Mouse (Mus musculus): ENCODE data around the gene Taar4. TPM values are rescaled to one million over a fixed set of nuclear protein-coding genes. Genes with fewer than 3 reads are reported as not detected.

Gene Taar4
- total RNA-seq (2021) (not detected), polyA plus RNA-seq (2012; rRNA removed) (not detected in 2 replicates)
- long read RNA-seq = 0 reads

DNA sequence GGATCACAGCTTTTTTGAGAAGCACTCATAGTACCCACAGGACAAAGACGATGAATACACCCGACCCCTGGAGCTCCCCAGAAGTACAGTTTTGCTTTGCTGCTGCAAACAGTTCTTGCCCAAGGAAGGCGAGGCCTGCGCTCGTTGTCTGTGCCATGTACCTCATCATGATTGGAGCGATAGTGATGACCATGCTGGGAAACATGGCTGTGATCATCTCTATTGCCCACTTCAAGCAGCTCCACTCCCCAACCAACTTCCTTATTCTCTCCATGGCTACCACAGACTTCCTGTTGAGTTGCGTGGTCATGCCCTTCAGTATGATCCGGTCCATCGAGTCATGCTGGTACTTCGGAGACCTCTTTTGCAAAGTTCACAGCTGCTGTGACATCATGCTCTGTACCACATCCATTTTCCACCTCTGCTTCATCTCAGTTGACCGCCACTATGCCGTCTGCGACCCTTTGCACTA lies at the start of gene Taar4:
Taar4 (plus strand) TSS at position 51 of the 472 bp plus-strand sequence.
- no peak for DNase-seq

DNA sequence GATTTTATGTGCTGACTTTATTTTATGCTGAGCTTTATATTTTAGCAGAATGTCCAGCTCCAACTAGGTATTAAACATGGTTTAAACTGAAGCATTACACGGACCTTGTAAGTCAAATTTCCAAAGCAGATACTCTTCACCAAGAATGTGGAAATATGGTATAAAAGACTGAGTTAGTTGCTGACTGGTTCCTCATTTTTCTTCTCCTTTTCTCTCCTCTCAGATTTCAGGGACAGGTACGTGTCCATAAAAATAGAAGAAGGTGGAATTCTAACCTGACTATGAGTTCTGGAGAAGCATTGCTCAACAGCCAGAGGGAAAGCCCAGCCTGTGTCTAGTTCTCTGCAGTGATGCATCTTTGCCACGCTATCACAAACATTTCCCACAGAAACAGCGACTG lies 40.2 kb upstream of the Taar4 start, which contains the start of gene Taar1:
Taar1 (plus strand) TSS at position 301 of the 400 bp plus-strand sequence.
- DNase-seq = no peak

DNA sequence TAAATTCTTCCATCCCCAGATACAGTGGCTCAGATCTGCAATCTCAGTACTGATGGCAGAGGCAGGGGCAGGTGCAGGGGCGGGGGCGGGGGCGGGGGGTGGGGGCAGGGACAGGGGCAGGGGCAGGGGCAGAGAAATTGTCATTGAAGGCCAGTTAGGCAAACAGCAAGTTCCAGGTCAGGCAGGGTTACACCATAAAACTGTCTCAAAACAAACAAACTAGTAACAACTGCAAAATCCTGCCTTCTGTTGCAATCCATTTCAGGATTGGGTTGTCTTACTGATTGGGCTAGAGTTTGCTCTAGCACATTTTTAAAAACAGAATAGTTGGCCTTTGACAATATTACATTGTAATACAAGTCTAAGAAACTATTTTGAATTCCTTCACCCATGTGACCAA lies 37.8 kb upstream of the Taar4 start:
- DNase-seq = no peak

DNA sequence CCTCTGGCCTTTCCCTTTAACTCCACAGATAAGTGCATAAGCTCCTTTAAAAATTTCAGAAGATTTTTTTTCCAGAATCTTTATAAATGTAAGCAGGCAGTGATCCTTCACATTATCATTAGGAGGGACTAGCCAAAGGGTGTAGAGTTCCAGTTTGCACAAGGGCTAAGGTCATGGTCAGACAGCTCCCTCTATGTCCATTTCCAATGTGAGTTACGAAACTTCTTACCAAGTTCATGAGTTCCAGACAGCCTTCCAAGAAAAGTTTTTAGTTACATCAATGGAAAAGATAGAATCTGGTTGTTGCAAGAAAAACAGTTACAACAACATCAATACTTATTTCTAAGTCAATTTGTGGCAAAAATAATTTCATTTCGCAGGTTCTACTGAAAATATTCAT lies 36.4 kb upstream of the Taar4 start:
- DNase-seq = peak; percentile 21

DNA sequence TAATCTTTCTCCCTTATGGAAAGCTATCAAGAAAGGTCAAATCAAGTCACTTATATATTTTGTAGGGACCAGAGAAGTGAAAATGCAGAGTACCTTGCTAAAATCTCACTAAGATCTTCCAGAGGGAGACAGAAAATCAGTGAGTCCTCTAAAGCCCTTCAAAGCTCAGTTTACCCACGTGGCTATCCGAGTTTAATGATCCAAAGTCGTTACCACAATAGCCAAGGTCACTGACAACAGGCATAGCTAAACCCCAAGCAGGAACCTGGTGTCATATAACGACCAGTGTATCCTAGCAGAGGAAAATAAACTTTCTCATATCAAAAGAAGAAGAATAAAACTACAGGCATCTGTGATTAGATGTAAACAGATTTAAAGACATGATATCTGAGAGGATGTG lies 22.7 kb upstream of the Taar4 start:
- no peak for DNase-seq

DNA sequence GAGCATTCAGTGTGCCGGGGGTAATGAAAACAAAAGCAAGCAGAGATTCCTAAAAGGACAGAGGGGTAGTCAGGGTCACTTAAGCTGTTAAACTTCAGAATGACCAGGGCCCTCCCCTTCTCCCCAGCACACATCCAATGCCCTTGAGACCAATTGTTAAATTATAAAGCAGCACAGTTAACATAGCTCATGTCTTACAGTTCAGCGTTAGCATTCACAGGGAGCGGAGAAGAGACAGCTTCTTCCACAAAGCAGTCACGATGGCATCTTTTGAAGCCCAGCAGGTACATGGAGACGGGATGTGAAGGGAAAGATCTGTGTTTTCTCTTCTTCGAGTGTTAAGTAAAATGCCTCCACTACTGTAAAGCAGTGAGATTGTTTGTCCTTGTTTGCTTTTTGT lies 22.0 kb upstream of the Taar4 start, which contains the start of gene Taar2:
Taar2 (plus strand) TSS at position 261 of the 400 bp plus-strand sequence.
- DNase-seq = no peak

DNA sequence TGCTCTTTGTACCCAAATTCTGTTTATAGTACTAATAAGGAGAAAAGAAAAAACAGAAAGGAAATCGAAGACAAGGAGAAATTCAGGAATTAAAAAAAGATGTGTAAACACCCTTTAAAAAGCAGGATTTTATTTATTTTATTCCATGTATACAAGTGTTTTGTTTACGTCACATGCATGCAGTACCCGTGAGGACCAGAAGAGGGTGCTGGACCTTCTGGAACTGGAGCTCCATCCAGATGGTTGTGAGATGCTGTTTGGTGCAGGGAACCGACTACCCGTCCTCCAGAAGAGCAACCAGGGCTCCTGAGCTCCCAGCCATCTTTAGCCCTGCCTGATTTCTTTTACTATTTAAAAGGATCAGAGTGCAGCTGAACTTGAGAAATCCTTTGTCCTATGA lies 17.8 kb upstream of the Taar4 start:
- DNase-seq = no peak

DNA sequence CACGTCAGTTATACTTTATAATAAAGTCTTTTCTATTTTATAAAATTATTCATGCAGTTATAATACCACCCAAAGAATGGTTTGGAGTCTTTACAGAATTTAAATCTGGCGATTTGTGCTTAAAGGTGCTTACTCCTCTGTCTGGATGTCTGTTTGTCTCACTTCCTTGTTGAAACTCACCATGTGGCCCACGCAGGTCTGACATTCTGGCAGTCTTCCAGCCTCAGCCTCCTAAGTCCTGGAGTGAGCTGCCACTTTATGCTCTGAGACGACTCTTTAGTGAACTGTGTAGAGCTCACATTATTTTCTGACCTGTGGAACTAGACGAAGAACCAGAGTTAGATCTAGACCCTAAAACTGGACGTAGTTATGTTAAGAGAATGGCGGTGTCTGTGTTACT lies 12.3 kb upstream of the Taar4 start:
- DNase-seq = no peak

DNA sequence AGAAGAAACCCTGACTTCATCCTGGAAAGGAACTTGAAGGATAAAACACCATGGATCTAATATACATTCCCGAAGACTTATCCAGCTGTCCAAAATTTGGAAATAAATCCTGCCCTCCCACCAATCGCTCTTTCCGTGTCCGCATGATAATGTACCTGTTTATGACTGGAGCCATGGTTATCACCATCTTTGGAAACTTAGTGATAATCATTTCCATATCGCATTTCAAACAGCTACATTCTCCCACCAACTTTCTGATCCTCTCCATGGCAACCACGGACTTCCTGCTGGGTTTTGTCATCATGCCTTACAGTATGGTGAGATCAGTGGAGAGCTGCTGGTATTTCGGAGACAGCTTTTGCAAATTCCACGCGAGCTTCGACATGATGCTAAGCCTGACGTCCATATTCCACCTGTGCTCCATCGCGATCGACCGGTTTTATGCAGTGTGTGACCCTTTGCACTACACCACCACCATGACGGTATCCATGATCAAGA lies 10.7 kb upstream of the Taar4 start, which contains the start of gene Taar3:
Taar3 (plus strand) TSS at position 51 of the 498 bp plus-strand sequence.
- DNase-seq = no peak

DNA sequence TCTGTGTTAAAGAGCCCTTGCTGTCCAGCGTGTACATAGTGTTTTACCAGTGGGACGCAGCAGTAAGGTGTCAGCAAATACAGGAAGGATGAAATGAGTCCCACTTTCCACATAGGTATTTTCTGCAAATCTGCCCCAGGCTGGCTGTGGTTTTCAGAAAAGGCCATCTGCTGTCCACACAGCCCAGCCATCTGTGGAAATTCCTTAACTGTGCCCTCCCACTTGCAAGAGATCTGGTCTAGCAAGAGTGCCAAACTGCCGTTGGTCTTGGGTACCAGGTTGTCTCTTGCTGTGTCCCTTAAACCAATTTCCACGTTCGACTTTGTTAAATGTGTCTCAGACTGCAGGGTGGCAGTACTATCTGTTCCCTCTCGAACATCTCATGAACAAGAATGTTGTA lies 8.6 kb upstream of the Taar4 start:
- DNase-seq = no peak

DNA sequence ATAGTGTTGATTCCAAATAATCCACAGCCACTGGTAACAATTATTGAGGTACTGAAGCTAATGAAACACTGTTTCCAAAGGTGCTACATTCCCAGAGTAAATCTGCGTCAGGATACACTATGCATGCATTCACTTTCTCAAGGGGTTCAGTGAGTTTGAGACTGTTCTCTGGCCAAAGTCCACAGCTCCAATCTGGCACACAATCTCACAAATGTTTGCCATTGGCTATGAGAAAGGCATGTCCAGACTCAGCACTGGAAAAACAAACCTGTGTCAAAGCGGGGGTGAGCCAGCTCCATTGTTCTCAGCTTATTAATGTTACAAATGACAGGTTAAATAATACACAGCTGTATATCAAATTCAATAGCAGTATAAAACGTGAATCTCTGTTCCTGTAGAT lies 1.2 kb upstream of the Taar4 start:
- DNase-seq = no peak

DNA sequence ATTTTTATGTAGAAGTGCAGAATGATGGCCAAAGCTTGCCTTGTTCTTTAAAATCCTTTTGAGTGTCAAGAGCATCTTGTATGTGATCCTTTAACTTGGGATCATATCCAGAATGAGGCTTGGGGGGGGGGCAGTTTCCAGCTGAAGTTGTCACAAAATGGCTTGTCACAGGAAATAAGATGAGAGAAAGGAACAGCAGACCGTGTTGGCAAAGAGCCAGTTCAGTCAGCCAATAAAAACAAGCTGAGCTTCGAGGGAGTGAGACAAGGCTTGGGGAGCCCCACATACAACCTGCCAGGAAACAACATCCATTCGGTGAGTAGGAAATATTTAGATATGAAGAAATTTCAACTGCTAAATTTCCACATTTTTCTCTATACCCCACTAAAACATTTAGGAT lies 3.1 kb downstream of the Taar4 start:
- no peak for DNase-seq

DNA sequence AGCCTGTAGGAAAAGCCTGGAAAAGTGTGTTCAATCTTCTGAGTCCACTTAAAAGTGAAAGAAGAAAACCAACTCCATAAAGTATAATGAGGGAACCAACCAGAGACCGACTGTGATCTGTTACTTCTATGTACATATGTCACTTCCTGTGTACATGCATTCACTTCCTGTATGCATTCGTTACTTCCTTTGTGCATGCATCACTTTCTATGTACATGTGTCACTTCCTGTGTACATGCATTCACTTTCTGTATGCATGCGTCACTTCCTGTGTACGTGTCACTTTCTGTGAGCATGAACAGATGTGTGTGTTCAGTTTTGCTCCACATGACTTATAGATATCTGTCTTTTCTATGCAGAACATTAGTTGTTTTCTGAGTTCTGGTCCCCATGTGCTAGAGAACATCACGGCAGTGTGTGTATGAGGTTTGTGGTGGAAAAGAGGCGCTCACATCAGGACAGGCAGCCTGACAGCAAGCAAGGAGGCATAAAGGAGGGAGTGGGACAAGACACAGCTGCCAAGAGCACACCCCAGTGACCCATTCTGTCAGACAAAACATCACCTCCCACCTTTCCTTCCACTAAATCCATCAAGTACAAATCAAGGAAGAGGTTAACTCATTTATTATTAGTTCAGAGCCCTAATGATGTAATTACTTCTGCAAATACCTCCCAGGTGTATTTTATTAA lies 4.8 kb downstream of the Taar4 start:
- DNase-seq = no peak

DNA sequence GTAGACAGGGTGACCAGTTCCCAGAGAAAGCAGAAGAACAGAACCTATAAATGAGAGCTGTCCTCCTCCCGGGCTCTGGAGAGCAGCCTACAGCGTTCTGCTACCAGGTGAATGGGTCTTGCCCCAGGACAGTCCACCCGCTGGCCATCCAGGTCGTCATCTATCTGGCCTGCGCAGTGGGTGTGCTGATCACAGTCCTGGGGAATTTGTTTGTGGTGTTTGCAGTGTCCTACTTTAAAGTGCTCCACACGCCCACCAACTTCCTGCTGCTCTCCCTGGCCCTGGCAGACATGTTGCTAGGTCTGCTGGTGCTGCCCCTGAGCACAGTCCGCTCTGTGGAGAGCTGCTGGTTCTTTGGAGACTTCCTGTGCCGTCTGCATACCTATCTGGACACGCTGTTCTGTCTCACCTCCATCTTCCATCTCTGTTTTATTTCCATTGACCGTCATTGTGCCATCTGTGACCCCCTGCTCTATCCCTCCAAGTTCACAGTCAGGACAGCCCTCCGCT lies 10.4 kb downstream of the Taar4 start, which contains the start of gene Taar5:
Taar5 (plus strand) TSS at position 51 of the 510 bp plus-strand sequence.
- DNase-seq = no peak

DNA sequence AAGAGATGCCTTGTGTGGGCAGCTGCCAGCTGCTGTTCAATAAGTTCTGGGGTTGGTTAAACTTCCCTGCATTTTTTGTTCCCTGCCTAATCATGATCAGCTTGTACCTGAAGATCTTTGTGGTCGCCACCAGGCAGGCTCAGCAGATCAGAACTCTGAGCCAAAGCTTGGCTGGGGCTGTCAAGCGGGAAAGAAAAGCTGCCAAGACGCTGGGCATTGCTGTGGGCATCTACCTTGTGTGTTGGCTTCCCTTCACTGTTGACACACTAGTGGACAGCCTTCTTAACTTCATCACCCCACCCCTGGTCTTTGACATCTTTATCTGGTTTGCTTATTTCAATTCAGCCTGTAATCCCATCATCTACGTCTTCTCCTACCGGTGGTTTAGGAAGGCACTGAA lies 11.0 kb downstream of the Taar4 start:
- no peak for DNase-seq

DNA sequence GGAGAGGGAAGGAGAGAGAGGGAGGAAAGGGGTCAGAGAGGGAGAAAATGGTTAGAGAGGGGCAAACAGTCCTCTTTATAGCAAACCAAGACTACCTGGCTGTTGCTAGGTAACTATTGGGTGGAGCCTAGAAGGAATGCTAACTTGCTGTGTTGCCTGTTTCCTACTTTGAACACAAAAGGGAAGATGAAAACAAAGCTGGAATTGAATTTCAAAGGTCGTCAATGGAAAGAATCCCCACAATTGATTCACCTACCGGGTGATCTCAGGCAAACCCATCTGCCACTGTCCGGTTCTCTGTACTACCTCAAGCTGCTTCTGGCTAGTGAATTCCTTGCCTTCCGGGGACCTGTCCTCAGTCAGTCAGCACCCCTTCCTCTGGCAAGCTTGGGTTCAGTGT lies 17.7 kb downstream of the Taar4 start:
- DNase-seq = no peak

DNA sequence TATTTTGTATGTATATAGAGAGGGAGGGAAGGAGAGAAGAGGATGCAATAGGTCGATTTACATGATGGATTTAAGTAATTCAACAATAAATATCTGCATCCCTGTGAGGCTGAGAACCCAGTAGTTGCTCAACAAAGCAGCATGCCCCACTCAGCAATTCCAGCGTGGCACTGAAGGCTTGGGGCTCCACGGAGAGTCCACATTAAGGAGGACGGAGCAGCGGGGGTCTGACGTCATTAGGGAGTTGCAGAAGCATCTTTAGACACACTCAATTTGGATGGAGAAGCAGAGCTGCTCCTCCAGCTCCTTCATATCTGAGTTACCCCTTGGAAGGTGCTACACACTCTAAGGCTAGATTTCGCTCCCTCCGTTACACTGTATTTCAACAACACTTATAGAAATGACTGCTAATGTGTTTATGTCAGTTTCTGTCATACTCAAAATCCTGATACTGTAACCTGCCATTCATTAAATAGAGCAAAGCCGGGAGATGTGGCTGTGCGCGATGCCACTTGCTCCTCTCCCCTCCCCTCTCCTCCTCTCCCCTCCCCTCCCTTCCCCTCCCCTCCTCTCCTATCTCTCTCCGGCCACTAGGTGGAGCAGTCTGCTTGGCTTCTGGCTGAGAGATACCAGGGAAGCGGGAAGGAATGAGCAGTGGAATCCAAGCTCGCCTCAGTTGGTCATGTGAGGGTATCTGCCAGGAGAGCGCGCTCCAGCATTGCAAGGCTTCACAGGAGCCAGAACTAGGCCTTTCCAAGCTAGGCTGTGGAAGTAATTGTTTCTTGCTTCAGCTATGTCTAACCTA lies 18.8 kb downstream of the Taar4 start:
- DNase-seq = peak; percentile 76

DNA sequence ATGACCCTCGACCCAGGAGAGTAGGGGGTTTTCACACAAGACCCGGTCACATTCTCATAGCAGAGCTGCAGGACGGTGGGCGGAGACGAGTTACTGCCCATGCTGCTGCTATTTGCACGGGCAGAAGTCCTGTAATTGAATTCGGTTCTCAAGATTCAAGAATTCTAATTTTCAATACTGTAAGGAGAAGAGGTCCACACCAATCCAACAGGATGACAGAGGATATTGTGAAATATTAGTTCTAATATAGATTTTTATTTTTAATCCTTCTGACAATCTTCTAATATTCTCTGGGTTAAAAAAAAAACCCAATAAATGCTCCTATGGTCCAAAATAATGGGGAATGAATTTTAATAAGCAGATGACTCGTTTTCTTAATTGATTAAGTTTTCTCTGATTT lies 25.3 kb downstream of the Taar4 start, which contains the start of gene Taar6:
Taar6 (minus strand) TSS at position 101 of the 400 bp plus-strand sequence.
- no peak for DNase-seq

DNA sequence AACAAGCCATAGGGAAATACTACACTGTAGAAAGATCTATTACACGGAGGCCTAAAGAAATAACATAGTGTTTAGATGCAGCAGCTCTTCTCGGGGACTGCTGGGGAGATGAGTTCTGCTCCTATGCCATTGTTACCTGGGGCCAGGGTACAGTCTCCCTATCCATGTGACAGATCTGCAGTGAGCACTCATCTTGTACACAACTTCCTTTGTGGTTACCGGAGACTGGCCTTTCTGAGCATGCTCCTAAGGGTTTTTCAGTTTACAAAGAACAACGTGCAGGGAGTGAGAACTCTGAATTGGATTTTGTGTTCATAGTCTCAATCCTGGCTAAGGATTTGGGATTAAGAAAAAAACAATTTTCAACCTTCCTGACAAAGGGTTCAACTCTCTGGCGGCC lies 26.1 kb downstream of the Taar4 start:
- DNase-seq = no peak

DNA sequence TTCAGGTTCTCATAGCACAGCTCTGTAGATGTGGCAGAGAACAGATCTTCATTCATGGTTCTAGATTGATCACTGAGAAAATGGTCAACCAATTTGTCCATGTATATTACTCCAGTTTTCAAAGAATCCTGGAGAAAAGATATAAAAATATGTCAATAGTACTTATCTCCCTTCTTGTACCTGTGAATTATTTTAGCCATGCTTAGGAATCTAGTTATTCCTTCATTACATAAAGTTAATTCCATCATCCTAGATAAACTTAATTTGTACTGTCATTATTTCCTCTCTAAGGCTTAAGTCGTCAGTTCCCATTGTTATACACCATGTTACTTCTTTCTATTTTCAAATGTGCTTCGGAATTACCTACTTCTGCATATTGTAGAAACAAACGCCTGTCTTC lies 33.1 kb downstream of the Taar4 start, which contains the start of gene Taar7a:
Taar7a (minus strand) TSS at position 101 of the 400 bp plus-strand sequence.
- DNase-seq = no peak

DNA sequence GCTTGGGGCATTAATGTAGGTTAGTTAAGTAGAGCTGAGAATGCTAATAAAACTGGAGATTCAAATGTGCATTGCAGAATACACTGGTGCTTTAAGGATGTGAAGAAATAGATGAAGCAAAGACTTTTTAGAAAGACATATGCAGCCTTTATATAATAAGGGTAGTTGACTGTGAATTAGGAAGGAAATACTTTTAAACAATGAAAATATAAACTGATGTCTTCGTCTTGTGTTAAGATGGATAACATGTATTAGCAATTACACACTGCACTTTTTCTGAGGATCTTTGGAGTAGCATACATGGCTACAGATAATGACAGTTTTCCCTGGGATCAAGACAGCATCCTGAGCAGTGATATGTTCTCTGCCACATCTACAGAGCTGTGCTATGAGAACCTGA lies 39.3 kb downstream of the Taar4 start, which contains the start of gene Taar7b:
Taar7b (plus strand) TSS at position 301 of the 400 bp plus-strand sequence.
- no peak for DNase-seq

DNA sequence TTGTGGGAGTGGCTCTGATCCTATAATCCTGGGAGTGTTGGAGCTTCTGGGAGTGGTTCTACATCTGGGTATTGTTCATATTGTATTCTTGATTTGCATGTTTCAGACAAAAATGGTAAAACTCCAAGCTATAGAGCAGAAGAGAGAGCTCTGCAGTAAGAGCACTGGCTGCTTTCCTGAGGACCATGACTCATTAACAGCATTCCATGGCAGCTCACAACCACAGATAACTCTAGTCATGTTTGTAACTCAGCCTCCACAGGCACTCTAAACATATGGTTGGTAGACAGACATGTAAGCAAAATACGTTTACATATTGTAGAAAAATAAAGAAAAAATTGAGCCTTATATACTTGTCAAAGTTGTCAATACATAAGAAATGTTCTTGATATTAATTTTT lies 46.1 kb downstream of the Taar4 start:
- DNase-seq = no peak
